Mouse (Mus musculus) stomach, postnatal 0 days (tissue): ENCODE data around the gene Trim8. TPM values are rescaled to one million over a fixed set of nuclear protein-coding genes. Genes with fewer than 3 reads are reported as not detected.

ENCODE experiments used
- ATAC-seq: fragments of 200-750 bp; cut with Nextera tagmentation; 2 replicates; pipeline ENCODE4 v1.8.0; 2017; ENCODE audit not compliant: low FRiP score, low TSS enrichment
- DNase-seq: peaks from one replicate; pipeline ENCODE4 v3.0.0-alpha.2; 2016; ENCODE audit warnings: low spot score
- H3K27ac ChIP-seq: fragments of 300-500 bp; sonication (generic); replicated peaks from 2 replicates; pipeline ENCODE4 v1.5.1; 2014; ENCODE audit warnings: mild to moderate bottlenecking, control low read depth
- H3K27me3 ChIP-seq: fragments of 300-500 bp; sonication (generic); 2 replicates; pipeline ENCODE4 v1.6.1; 2014; ENCODE audit warnings: low read length; ENCODE audit not compliant: control insufficient read depth, insufficient read depth
- H3K36me3 ChIP-seq: fragments of 300-500 bp; sonication (generic); 2 replicates; pipeline ENCODE4 v1.6.1; 2014; ENCODE audit warnings: low read length, mixed read lengths; ENCODE audit not compliant: control insufficient read depth, insufficient read depth
- H3K4me1 ChIP-seq: fragments of 300-500 bp; sonication (generic); replicated peaks from 2 replicates; pipeline ENCODE4 v1.6.1; 2014; ENCODE audit warnings: antibody characterized with exemption; ENCODE audit not compliant: control insufficient read depth, insufficient read depth
- H3K4me2 ChIP-seq: fragments of 300-500 bp; sonication (generic); replicated peaks from 2 replicates; pipeline ENCODE4 v1.6.1; 2014; ENCODE audit warnings: low read depth, mild to moderate bottlenecking, control low read depth, moderate library complexity
- H3K4me3 ChIP-seq: fragments of 300-500 bp; sonication (generic); 2 replicates; pipeline ENCODE4 v1.5.1; 2014; ENCODE audit warnings: low read depth, low read length, control low read depth
- H3K9ac ChIP-seq: fragments of 300-500 bp; sonication (generic); 2 replicates; pipeline ENCODE4 v1.6.1; 2014; ENCODE audit warnings: mild to moderate bottlenecking, low read length, control low read depth, mixed read lengths
- H3K9me3 ChIP-seq: fragments of 300-500 bp; sonication (generic); 2 replicates; pipeline ENCODE4 v1.6.1; 2016; ENCODE audit warnings: low read length; ENCODE audit not compliant: control insufficient read depth
- CTCF ChIP-seq: IDR thresholded peaks from 2 replicates; pipeline ENCODE4 v1.5.1; 2016; ENCODE audit warnings: antibody characterized with exemption, low read depth, mild to moderate bottlenecking, moderate library complexity
- EP300 ChIP-seq: optimal IDR thresholded peaks from 2 replicates; pipeline ENCODE3; 2016; ENCODE audit warnings: antibody characterized with exemption
- WGBS: fragments of 180-500 bp; shearing (Covaris S2); extraction: QIAGEN DNeasy Blood & Tissue Kit; methylation state at CpG from one replicate; pipeline ENCODE4 v1.1.7; 2014; 5-methylcytosine and 5-hydroxymethylcytosine counted together
- polyA plus RNA-seq: library from polyadenylated mRNA; unstranded; fragments of >200 nt; fragmentation: Nextera tagmentation; extraction: Ambion mirVana; gene quantifications from 2 replicates; pipeline ENCODE4 v1.2.1, GENCODE M21; 2015

Gene Trim8
- 15.1 and 16.4 TPM in 2 replicates for polyA plus RNA-seq

DNA sequence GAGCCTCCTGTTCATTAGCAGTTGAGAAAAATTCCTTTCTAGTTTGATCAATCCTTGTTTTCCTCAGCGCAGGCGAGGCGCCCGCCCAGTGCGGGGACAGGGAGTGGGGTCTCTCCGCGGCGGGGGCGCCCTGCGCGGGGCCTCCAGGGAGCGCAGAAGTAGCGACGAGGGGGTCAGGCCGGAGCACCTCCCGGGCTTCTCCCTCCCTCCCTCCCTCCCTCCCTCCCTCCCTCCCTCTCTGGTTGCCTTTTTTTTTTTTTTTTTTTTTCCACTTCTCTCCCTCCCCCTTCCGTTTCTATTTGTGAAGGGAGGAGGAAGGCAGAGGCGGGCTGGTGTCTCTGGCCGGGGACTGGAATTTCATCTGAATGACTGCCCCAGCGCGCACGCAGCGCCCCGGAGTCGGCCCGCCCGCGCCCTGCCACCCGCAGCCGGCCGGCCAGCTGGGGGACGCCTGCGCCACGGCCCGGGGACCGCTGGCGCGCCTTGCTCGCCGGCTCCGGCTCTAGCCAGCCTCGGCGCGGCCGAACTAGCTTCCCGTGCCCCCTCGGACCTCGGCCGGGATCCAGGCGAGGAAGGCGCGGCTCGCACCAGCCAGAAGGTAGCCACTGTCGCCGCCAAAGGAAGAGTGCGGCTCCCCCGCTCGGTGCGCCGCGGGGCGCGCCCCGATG lies at the start of gene Trim8:
Gene Trim8, plus strand, starts transcription at position 302 of the 668 bp plus-strand sequence.
- Histone ChIP-seq H3K4me1 (peaks cover 13% of the 10 kb centered on the region), H3K9ac (peak within 1 kb of the TSS; percentile 99), H3K4me3 (peak within 1 kb of the TSS; percentile 97), H3K9me3 (no peaks in the 10 kb centered on the region), H3K27ac (peak within 1 kb of the TSS; percentile 100), H3K27me3 (no peaks in the 10 kb centered on the region), H3K4me2 (peak within 1 kb of the TSS; percentile 91), H3K36me3 (no peaks in the 10 kb centered on the region)
- WGBS: 1% methylated on average over 37 of the region's 64 CpGs
- peak; percentile 18 for ATAC-seq
- TF ChIP-seq CTCF (no peak), EP300 (no peak)
- peak; percentile 85 for DNase-seq

- no peaks in the 10 kb centered on the region for H3K27me3 ChIP-seq
- TF ChIP-seq EP300 (no peak), CTCF (peak; percentile 93)
- no peaks in the 10 kb centered on the region for H3K9me3 ChIP-seq
- 0 out of 2 replicates have a peak, but pooled peaks cover 2% of the 10 kb centered on the region for H3K36me3 ChIP-seq
- H3K27ac ChIP-seq: 0 out of 2 replicates have a peak overlapping the region, but pooled peaks have one; percentile 35
- 33% methylated on average over 10 of the region's 10 CpGs for WGBS
- H3K4me2 ChIP-seq: no peak overlapping the region
- ATAC-seq (no peak), DNase-seq (peak; percentile 37)
- peaks cover 11% of the 10 kb centered on the region; the same call in 1 of the 2 replicates for H3K4me1 ChIP-seq
- no peak overlapping the region for H3K4me3 ChIP-seq
- 0 out of 2 replicates have a peak overlapping the region, but pooled peaks have one; percentile 23 for H3K9ac ChIP-seq
Measured at GRCm38 (mm10) chr19:46452052-46452827, 49.3 kb upstream of the Trim8 start.

DNA sequence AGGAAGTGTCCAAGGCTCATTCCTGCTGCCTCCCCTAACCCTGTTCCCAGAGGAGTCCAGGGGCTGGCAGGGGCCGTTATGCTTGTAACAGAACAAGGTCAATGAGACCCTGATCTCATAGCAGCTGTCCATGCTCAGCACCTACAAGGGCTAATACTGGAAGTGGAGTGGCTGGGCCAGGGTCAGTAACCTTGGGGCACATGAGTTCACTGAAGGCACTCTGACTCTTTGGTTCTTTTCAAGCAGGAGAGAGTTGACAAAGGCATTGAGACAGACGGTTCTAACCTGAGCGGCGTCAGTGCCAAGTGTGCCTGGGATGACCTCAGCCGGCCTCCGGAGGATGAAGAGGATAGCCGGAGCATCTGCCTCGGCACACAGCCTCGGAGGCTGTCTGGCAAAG lies 48.6 kb upstream of the Trim8 start:
- H3K4me2 ChIP-seq: no peak overlapping the region
- peak overlapping the region; percentile 94 for H3K27ac ChIP-seq

DNA sequence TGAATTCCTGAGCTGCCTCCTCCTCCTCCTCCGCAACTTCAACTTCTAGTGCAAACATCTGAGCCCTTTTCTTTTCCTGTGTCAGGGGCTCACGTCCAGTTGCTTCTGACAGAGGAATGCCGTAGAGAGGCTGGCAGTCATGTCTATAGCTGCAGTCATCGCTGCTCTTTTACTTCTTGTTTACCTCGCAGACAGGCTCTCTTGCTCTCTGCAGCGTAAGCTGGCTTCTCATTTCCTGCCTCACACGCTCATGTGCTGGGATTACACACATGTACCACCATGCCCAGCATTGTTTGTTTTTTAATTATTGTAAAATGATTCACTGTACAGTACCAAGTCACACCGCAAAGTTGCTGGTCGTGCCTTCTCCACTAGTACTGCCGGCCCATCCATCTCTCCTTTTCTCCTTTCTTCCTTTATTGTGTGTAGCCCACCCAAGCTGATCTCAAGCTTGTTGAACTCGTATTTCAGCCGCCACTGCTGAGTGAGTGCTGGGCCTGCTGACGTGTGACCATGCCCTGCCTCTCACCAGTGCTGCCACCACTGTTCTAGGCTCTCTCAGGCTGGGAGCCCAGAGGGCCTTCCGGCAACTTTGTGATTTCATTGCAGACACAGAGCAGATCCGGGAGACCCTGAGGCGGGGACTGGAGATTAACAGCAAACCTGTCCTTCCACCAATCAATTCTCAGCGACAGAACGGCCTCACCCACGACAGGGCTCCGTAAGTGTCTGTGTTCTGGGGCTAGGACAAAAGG lies 47.2 kb upstream of the Trim8 start:
- 0 out of 2 replicates have a peak, but pooled peaks cover 7% of the 10 kb centered on the region for H3K36me3 ChIP-seq
- H3K4me1 ChIP-seq: peaks cover 8% of the 10 kb centered on the region; the same call in 1 of the 2 replicates
- ATAC-seq: peak; percentile 48
- peak overlapping the region; percentile 35 for H3K9ac ChIP-seq
- H3K4me3 ChIP-seq: no peak overlapping the region
- no peaks in the 10 kb centered on the region for H3K27me3 ChIP-seq
- peak; percentile 46 for DNase-seq
- peak overlapping the region; percentile 94 for H3K27ac ChIP-seq
- H3K9me3 ChIP-seq: no peaks in the 10 kb centered on the region
- no peak for TF ChIP-seq CTCF
- no peak for TF ChIP-seq EP300
- WGBS: 32% methylated on average over 20 of the region's 20 CpGs
- H3K4me2 ChIP-seq: peak overlapping the region; percentile 6; the same call in 1 of the 2 replicates

More for the DNA sequence above, 48.6 kb upstream of the Trim8 start:
- ATAC-seq: no peak
- no peak for DNase-seq
- Histone ChIP-seq H3K36me3 (0 out of 2 replicates have a peak, but pooled peaks cover 2% of the 10 kb centered on the region), H3K4me1 (peaks cover 8% of the 10 kb centered on the region; the same call in 1 of the 2 replicates), H3K27me3 (no peaks in the 10 kb centered on the region), H3K4me3 (no peak overlapping the region), H3K9me3 (no peaks in the 10 kb centered on the region), H3K9ac (no peak overlapping the region)
- WGBS: 82% methylated on average over 9 of the region's 9 CpGs
- TF ChIP-seq CTCF: no peak
- no peak for TF ChIP-seq EP300

- WGBS: 17% methylated on average over 1 of the region's 1 CpGs
- ATAC-seq: peak; percentile 78
- TF ChIP-seq CTCF (no peak), EP300 (no peak)
- H3K27me3 ChIP-seq: no peaks in the 10 kb centered on the region
- H3K9me3 ChIP-seq: no peaks in the 10 kb centered on the region
- H3K4me3 ChIP-seq: no peak overlapping the region
- H3K27ac ChIP-seq: peak overlapping the region; percentile 94
- H3K4me1 ChIP-seq: peaks cover 8% of the 10 kb centered on the region; the same call in 1 of the 2 replicates
- H3K9ac ChIP-seq: peak overlapping the region; percentile 35
- peak; percentile 66 for DNase-seq
- peak overlapping the region; percentile 6; the same call in 1 of the 2 replicates for H3K4me2 ChIP-seq
- 0 out of 2 replicates have a peak, but pooled peaks cover 7% of the 10 kb centered on the region for H3K36me3 ChIP-seq
Measured at GRCm38 (mm10) chr19:46455032-46455431, 46.5 kb upstream of the Trim8 start.
